Mouse (Mus musculus) monocyte, adult 5-6 weeks (primary cell): ENCODE measurements around the gene Edem1. TPM values are rescaled to one million over a fixed set of nuclear protein-coding genes. Genes with fewer than 3 reads are reported as not detected.

Source experiments
- ATAC-seq: fragments of 153-309, 156-312 bp; replicated peaks from 2 replicates; pipeline ENCODE4 v1.8.0; 2017; ENCODE audit warnings: mild to moderate bottlenecking; ENCODE audit not compliant: low TSS enrichment, insufficient number of reproducible peaks, severe bottlenecking, poor library complexity, low FRiP score
- total RNA-seq: library from RNA; stranded (forward); fragments of 200-1000, 200-491, 200-594 nt; gene quantifications from 3 replicates; pipeline ENCODE4 v1.2.3, GENCODE M21; 2017

Edem1 gene
- total RNA-seq, 1 experiment from 2014 or later: 80.8 TPM

DNA sequence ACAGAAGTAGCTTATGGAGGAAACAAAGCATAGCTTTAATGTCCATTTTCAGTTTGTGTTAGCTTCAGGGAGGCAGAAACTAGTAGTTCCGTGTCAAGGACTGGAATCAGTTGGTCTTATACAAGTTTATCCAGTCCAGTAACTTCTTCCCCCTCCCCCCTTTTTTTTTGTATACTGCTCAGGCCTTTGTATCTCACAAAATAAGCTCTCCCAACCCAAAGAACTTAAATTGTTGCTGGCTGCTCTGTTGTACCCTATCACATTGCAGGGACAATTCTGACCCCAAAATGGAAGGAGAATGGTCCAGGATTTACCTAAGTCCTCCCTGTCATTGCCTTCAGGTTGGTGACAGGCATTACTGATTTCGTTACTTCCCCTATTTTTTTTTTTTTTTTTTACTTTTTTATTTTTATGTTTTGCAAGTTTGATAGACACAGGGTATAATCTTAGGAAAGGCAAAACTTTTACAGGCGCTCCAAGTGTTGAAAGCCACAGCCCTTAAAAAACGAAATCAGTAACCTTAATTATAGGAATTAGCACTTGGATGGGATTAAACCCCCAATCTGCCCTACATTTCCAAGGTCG lies 1.0 kb upstream of the Edem1 start:
- ATAC-seq: no peak

DNA sequence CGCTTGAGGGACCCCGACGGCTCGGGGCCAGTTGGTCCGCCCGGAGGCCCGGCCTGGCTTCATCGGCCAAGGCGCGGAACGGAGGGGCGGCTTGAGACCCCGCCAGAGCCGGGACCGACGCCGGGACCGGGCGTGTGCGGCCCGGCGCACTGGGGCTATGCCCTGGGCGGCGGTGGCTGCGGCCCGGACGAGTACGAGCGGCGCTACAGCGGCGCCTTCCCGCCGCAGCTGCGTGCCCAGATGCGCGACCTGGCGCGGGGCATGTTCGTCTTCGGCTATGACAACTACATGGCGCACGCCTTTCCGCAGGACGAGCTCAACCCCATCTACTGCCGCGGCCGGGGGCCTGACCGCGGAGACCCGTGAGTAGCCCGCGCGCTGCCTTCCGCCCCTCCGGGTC lies 431 bp downstream of the Edem1 start:
- ATAC-seq: no peak

DNA sequence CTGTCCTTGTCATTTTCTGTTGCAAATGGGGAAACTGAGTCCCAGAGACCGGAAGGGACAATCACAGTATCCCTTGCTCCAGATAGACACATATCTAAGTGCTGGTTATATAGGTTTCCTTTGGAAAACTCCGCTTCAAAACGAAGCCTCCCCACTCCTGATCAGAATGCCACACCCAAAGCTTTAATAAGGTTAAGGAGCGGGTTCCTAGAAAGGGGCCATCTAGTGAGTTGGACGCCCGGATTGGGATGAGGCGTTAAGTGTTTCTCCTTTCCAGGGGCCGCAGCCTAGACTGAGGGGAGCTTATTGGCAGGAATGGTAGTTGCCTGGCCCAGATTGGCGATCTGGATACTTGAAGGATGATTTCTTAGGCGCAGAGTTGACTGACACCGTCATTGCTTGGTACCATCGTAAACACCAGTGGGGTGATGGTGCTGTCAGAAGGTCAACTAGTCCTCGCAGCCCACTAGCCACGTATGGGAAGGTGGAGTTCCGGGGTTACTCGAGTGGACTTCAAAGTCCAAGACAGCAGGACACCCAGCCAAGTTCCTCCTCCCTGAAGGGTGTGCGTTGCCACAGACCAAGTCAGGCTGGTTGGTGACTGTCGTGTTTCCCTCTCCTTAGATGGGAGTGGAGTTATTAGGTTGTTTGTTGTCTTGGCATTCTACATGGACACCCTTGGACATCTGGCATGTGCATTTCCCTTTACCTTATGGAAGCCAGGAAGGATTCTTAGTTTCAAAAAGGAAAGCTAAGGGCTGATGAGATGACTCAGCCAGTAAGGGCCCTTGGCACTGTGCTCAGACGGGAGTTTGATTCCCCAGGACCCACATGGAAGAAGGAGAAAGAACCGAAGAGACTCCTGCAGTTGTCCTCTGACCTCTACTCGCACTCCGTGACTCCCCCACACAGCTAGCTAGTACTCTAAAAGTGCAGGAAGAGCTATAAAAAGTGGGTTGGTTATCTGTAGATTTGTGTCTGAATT lies 1.2 kb downstream of the Edem1 start:
- peak; percentile 15; the same call in 1 of the 2 replicates for ATAC-seq

DNA sequence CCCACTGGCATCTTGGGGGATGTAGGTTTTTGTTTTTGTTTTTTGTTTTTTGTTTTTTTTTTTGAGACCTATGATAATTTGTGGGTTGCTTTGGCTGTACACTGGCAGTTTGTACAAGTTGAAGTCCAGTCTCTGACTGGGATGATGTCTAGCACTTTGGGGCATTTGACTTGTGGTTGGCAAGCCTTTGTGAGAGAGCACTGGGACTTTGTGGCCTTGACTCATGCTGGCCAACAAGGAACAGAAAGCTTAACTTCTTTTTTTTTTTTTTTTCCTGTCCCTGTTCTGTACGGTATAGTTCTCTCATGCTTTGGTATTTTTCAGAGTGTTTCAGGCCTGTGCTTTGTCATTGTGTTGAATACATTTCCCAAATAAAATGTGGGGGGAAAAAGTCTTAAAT lies 3.7 kb downstream of the Edem1 start:
- no peak for ATAC-seq

DNA sequence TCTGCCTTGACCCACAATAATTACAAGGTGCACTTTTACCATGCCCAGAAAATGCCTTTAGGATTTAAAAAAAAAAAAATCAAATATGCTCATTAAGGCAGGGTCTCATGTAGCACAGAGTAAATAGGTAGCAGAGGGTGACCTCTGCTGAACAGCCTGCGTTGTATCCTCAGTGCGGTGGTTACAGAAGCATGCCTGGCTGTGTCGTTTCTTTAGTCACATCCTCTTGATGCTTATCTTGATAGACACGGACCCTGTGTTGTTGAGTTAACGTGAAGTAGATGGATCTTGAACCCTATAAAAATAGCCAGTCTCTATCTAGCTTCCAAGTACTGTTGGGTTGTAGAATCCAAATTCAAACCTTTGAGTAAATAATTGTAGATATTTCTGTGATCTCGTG lies 4.5 kb downstream of the Edem1 start:
- ATAC-seq: no peak

DNA sequence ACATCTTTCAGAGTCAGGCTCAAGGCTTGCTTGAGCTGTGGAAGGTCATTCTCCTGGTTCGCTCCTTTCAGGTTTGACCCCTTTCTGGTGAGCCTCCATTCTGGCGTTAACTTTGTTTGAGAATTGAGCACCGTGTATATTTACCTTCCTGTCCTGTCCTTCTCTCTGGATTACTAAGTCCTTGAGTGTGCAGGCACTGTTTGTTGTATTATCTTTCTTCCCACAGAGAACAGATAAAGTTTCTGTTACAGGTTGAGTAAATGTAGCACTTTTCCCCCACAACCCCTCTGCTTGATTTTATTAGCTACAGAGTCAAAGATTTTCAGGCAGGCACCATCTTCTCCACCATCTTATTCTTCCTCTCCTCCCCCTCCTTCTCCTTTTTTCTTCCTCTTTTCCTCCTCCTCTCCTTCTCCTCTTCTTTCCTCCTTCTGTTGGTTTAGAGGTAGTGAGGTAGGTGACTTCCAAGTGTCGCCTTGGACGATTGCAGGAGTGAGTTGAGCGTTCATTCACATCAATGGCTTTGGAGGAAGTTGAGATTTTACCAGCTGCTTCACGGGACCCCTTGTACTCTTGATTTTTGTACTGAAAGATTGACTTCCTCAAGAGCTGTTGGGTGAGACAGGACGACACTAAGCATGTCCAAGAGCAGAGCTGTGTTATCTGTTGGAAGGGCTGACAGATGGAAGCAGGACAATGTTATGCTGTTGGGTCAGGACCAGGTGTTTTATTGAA lies 5.7 kb downstream of the Edem1 start:
- no peak for ATAC-seq

DNA sequence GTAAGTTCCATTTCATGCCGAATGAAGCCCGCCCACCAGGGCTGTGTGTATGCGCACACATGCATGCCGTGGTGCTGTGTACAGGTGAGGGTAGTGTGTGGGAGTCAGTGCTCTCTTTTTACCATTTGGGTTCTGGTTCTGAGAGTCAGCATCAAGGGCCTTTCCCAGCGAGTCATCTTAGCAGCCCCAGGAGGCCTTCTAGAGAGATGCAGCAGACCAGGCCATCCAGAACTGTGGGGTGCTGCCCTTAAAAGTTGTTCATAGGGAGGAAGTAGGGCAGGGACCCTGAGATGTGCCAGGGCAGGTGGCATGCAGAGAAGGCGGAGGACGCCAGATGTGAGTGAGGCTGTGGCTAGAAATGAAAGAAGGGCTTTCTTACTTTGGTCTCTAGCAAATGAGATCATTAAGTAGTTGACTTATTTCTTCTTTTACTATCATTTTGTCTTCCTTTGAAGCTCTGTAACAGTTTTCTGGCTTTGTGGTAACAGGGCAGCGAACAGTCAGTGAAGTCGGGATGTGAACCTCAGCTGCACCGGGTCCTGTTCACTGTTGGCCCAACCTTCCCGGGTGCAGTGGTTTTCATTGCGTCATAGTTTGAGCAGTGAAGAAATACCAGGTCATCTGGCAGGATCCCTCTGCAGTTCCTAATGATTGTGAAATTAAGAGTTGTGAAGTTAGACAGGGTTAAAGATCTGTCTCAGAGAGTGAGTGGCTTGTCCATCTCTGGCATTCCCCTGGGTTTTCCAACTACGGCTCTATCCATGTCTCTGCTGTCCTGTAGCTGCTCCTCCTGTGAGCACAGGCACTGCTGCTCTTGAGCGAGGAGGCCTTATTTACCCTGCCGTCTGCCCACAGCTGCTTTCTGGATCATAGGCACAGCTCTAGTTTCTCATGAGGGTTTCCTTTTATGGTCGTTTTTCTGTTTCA lies 7.6 kb downstream of the Edem1 start:
- ATAC-seq: peak; percentile 66

DNA sequence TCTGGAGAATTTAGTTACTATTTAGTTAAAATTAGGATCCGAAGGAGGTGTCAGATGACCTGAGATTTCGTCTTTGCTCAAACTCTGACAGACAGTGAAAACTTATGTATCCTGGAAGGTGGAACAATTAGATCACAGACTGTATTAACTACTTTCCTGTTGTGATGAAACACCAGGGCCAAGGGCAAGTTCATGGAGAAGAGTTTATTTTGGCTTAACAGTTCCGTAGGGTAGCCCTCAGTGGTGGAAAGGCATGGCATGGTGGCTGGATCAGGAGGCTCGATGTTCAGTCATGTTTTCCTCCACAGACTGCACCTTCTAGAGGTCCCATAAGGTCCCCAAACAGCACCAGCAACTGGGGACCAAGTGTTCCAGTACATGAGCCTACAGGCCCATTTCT lies 8.6 kb downstream of the Edem1 start:
- ATAC-seq: no peak

DNA sequence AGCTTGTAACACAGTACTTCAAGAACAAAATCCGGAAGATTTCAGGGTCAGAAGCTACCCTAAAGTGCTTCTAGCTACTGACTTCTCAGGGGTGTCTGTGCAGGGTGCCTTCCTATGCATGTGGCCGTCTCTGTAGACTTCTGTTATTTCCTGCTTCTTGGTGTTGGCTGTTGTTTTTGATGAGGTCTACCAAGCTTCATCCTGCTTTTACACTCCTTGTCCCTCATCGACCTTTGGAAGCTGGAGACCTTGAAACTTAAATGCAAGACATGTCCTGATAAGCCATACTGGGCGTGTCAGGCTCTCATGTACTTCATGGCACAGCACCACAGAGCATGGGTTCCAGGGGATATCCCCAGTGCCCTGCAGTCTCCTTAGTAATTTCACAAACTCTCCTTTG lies 9.5 kb downstream of the Edem1 start:
- no peak for ATAC-seq

DNA sequence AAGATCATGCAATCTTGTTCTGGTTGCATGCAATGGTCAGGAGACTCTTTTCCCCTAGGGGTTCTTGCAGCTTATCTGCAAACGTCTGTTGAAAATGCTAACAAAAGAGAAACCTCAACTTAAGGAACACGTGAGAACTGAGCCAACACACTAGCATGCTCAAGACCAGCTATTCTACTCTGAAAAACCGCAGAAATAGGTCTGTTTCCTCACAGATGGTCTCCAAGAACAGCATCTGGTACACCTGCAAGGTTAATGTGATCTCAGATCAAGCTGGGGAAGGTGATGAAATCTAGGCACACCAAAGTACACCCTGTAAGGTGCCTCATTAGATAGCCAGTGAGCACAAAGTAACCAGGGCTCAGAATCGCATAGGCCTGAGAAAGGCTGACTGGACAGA lies 11.0 kb downstream of the Edem1 start:
- no peak for ATAC-seq

DNA sequence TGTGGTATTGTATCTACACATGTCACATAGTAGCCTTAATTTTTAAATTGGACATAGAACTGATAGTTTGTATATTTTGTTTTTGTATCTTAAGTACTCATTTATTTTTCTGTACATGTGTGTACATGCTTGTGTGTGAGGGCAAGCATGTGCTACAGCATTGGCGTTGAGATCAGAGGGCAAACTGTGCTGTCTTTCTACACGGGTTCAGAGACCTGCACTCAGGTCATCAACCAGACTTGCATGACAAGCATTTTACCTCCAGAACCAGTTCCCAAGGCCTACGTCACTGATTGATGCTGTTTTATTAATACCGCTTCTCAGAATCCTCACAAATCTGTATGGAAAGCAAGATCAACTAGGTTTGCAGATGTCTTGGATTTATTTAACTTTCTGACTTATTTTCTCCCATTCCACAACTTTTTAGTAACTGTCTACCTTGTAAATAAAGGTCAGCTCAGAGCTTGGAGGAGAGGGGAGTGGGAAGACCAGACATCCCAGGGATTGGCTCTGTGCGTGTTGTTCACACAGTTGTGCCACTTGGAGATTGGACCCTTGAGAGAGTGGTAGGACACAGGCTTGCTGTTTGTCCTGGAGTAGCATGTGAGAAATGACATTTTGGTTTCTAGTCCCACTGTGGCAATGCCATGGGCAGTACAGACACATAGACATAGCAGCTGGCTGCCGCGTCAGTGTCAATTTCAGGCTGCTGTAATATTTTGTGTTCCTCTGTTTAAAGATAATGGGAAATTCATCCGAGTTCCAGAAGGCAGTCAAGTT lies 12.6 kb downstream of the Edem1 start:
- no peak for ATAC-seq

DNA sequence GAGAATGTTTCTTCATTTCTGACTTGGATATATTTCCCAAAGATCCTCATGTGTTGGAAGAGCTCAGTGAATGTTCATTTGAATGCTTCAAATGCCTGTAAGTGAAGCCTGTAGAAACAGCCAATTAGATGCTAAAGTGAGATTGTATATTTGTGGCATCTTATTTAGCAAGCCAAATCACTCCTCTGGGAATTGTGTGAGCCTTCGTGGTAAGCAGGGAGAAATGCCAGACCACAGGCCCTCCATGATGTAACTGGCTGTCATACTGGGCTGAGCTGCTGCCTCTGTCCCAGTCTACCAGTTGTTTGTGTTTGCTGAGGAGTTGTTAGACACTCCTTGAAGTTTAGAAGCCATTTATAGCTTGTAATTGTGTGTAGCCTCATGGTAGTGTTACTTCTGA lies 15.2 kb downstream of the Edem1 start:
- no peak for ATAC-seq

DNA sequence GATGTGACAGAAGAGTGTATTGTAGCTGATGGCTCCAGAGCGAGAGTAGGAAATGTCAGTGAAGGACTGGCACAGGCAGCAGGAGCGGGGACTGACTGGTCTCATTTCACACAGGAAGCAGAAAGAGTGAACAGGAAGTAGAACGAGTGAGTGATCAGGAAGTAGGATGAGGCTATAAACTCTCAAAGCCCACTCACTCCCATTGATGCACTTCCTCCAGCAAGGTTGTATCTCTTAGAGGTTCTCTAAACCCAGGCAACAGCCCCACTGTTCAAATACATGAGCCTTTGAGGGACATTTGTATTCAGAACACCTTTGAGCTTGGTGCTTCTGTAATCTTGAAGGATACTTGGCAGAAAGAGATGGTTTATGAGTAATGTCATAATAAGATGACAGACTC lies 15.7 kb downstream of the Edem1 start:
- ATAC-seq: peak; percentile 41; the same call in 1 of the 2 replicates

DNA sequence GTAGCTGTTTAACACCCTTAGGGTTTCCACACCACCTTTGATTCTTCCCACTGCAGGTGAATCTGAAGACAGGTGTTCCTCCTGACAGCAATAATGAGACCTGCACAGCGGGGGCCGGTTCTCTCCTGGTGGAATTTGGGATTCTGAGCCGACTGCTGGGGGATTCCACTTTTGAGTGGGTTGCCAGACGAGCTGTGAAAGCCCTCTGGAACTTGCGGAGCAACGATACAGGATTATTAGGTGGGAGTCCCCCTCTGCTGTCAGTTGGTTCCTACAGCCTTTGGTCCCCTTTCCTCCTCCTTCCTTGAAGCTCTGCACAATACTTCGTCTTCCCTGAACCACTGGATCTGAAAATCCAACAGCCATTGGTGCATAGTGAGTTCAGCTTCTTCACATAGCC lies 16.3 kb downstream of the Edem1 start:
- ATAC-seq: no peak

DNA sequence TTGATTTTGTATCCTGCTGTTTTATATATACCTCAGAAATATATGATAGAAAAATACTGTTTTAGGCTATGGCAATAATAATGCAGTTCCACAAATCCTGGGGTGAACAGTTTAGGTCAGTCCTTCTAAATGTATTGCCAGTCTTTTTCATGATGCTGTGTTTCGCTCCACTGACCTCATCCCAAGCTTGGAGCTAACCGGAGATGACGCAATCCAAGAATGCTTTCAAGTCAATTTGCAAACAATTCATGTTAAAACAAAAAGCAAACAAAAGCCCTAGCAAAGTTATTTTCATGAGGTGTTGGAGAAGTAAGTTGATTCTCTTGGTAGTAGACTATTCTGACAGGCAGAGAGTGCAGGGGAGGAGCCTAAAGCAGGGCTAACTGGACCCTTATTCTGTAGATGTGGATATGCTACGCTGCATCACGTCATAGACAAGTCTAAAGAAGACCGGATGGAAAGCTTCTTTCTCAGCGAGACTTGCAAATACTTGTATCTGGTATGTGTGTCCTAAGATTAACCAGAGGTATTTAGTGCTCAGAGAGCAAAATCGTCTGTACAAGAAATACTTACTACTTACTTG lies 23.7 kb downstream of the Edem1 start:
- ATAC-seq: no peak

DNA sequence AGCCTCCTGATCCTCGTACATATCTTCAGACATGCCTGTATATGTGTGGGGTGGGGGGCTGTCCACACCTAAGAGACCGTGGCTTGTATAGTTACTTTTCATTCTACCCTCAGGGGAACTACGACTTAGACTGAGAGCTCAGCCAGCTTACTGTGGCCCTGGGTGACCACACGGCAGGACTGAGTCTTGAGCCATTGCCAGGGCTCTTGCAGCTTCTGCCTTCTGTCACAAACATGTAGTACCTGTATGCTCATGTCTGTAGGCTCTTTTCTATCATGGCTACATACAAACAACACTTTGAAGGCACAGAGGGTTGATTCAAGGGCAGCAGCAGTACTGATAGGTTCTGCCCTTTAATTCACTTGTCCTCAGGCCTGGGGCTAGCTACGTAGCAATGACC lies 24.5 kb downstream of the Edem1 start:
- ATAC-seq: no peak

DNA sequence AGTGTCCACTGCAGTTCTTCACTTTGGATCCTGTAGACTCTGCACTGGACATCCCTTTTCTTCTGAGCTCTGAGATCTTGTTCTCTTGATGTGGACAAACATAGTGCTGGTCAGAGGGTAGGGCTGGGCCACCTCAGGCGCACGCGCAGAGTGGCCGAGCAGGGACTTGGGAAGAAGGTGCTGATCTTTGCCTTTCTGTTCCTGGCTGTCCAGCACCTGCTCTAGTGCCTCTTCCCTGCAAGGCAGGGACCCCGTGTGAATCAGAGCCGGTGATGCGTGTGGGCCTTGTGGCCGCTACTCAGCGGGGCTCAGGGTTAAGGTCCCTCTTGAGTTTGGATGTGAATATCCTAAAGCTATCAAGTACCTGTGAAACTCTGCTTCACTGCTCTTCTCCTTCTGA lies 30.1 kb downstream of the Edem1 start:
- ATAC-seq: no peak

DNA sequence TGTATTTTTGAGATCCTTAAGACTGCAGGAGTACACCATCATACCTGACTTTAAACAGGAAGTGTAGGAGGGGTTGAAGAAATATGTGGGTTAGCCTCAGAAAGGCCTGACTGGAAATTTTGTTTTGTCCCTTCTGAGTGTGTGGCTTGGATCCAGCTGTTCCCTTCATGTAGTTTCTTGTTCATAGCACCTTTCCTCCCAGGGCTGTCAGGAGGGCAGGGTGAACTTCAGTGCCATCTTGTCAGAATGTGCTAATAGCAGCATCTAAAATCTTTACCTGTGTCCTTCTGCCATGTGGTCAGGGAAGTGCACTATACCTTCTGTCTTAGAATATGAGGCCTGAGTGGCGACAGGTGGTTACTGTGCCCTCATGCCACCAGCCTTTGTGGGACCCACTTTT lies 32.8 kb downstream of the Edem1 start:
- no peak for ATAC-seq
